Mouse (Mus musculus) kidney, embryonic 14.5 days (tissue): Measurements from ENCODE around the gene Rufy1. TPM values are rescaled to one million over a fixed set of nuclear protein-coding genes. Genes with fewer than 3 reads are reported as not detected.

Source experiments
- ATAC-seq: fragments of 200-750 bp; cut with Nextera tagmentation; 2 replicates; pipeline ENCODE4 v1.8.0; 2017; ENCODE audit warnings: moderate number of reproducible peaks, mild to moderate bottlenecking, moderate TSS enrichment, moderate library complexity; ENCODE audit not compliant: low FRiP score, low TSS enrichment
- H3K27ac ChIP-seq: fragments of 300-500 bp; sonication (generic); 2 replicates; pipeline ENCODE4 v1.5.1; 2014; ENCODE audit warnings: low read depth, mild to moderate bottlenecking, low read length, moderate library complexity, mixed read lengths
- H3K27me3 ChIP-seq: fragments of 300-500 bp; sonication (generic); 2 replicates; pipeline ENCODE4 v1.6.1; 2014; ENCODE audit warnings: mild to moderate bottlenecking, low read length; ENCODE audit not compliant: control insufficient read depth, insufficient read depth
- H3K36me3 ChIP-seq: fragments of 300-500 bp; sonication (generic); 2 replicates; pipeline ENCODE4 v1.6.1; 2014; ENCODE audit warnings: low read length, mixed read lengths; ENCODE audit not compliant: control insufficient read depth, insufficient read depth
- H3K4me1 ChIP-seq: fragments of 300-500 bp; sonication (generic); 2 replicates; pipeline ENCODE4 v1.6.1; 2014; ENCODE audit warnings: low read length, mixed read lengths; ENCODE audit not compliant: control insufficient read depth, insufficient read depth
- H3K4me2 ChIP-seq: fragments of 300-500 bp; sonication (generic); replicated peaks from 2 replicates; pipeline ENCODE4 v1.6.1; 2014; ENCODE audit warnings: low read depth, mild to moderate bottlenecking, low read length
- H3K4me3 ChIP-seq: fragments of 300-500 bp; sonication (generic); 2 replicates; pipeline ENCODE4 v1.5.1; 2014; ENCODE audit warnings: mild to moderate bottlenecking, low read length
- H3K9ac ChIP-seq: fragments of 300-500 bp; sonication (generic); 2 replicates; pipeline ENCODE4 v1.6.1; 2014; ENCODE audit warnings: low read depth, mild to moderate bottlenecking, low read length, moderate library complexity
- H3K9me3 ChIP-seq: fragments of 300-500 bp; sonication (generic); 2 replicates; pipeline ENCODE4 v1.6.1; 2016; ENCODE audit warnings: low read length; ENCODE audit not compliant: control insufficient read depth
- WGBS: fragments of 180-500 bp; shearing (Covaris S2); extraction: QIAGEN DNeasy Blood & Tissue Kit; methylation state at CpG from one replicate; pipeline ENCODE4 v1.1.7; 2014; 5-methylcytosine and 5-hydroxymethylcytosine counted together
- polyA plus RNA-seq: library from polyadenylated mRNA; unstranded; fragments of >200 nt; fragmentation: Nextera tagmentation; extraction: Ambion mirVana; gene quantifications from 2 replicates; pipeline ENCODE4 v1.2.1, GENCODE M21; 2014

Gene Rufy1
- polyA plus RNA-seq, 1 experiment from 2014 or later = 29.3 TPM

DNA sequence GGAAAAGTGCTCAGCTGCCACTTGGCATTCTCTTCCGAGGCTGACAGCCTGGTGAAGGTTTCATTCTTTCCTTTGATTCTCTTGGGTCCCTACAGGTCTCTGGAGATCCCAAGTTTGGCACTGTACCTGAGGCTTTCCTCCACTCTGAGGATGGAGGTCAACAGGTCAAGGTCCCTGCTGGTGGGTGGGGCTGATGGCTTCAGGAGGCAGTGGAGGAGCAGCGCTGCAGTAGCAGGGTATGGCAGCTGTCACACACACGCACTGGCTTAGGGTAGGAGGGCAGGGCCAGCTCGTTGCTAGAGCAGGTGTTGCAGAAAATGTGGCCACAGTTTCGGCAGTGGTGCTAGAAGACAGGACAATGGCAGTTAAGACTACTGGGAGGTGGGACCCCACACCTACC, 41.3 kb downstream of the Rufy1 start:
- H3K27me3 ChIP-seq = no peaks in the 10 kb centered on the region
- no peak overlapping the region for H3K9ac ChIP-seq
- H3K4me2 ChIP-seq = no peak overlapping the region
- H3K4me3 ChIP-seq = no peak overlapping the region
- 68% methylated on average over 5 of the region's 5 CpGs for WGBS
- H3K4me1 ChIP-seq = no peaks in the 10 kb centered on the region
- H3K27ac ChIP-seq = no peak overlapping the region
- H3K36me3 ChIP-seq = peaks cover 67% of the 10 kb centered on the region
- no peak for ATAC-seq
- no peaks in the 10 kb centered on the region for H3K9me3 ChIP-seq

- Histone ChIP-seq H3K9ac (no peak overlapping the region), H3K4me1 (no peaks in the 10 kb centered on the region), H3K4me3 (no peak overlapping the region), H3K36me3 (peaks cover 71% of the 10 kb centered on the region), H3K27me3 (no peaks in the 10 kb centered on the region), H3K4me2 (no peak overlapping the region), H3K27ac (no peak overlapping the region), H3K9me3 (no peaks in the 10 kb centered on the region)
- WGBS = 76% methylated on average over 3 of the region's 3 CpGs
- ATAC-seq = no peak
Measured at GRCm38 (mm10) chr11:50389011-50389410, 41.9 kb downstream of the Rufy1 start.

DNA sequence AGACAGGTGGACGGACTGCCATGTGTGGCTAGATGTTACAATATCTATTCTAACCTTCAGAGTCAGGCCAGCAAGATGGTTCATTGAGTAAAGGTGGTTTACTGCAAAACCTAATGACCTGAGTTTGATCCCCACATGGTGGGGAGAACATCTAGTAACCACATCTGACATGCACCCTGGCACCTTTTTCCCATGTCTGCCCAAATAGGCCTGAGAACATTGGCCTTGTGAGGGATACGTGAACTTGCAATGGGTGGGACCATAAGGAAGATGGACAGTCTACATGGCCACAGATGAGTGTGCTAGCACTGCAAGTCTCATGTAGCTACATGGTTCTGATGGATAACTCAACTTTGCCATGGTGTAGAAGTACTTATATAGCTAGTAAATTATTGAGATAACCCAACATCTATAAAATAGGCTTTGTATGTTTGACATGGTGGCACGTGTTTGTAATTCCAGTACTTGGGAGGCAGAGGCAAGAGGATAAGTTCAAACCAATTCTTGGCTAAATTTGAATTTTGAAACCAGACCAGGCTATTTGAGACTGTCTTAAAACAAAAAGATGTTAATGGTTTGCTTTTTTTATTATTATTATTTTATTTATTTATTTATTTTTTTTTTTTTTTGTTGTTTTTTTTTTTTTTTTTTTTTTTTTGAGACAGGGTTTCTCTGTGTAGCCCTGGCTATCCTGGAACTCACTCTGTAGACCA, 42.6 kb downstream of the Rufy1 start:
- H3K36me3 ChIP-seq = peaks cover 70% of the 10 kb centered on the region
- no peak overlapping the region for H3K27ac ChIP-seq
- no peak overlapping the region for H3K4me3 ChIP-seq
- no peaks in the 10 kb centered on the region for H3K27me3 ChIP-seq
- no peaks in the 10 kb centered on the region for H3K4me1 ChIP-seq
- ATAC-seq = no peak
- no peak overlapping the region for H3K9ac ChIP-seq
- WGBS = 89% methylated on average over 3 of the region's 3 CpGs
- H3K9me3 ChIP-seq = no peaks in the 10 kb centered on the region
- H3K4me2 ChIP-seq = no peak overlapping the region

GRCm38 (mm10) chr11:50387697-50388096, 43.2 kb downstream of the Rufy1 start:
- no peak overlapping the region for H3K4me3 ChIP-seq
- no peak for ATAC-seq

DNA sequence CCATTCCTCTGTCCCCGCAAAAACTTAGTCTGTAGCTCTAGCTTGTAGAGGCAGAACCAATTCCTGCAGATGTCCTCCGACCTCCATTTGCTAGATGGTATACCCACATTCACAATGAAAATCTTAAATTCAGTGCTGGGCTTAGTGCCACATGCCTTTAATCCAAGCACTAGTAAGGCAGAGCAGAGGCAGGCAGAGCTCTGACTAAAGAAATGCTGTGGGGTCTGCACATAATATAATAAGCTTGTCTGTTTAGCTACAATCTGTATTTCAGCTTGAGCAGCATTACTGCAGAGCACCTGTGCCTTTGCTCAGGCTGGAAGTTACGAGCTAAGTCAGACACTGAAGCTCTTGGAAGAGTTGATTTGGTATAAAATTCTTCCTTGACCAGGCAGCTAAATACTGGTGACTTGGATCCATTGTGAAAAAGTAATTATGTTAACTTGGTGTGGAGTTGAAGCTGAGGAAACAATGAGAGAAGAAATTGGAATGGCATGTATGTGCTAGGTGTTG, 43.7 kb downstream of the Rufy1 start:
- Histone ChIP-seq H3K27me3 (no peaks in the 10 kb centered on the region), H3K9ac (no peak overlapping the region), H3K36me3 (peaks cover 76% of the 10 kb centered on the region), H3K9me3 (no peaks in the 10 kb centered on the region), H3K4me3 (no peak overlapping the region), H3K27ac (no peak overlapping the region), H3K4me2 (no peak overlapping the region), H3K4me1 (no peaks in the 10 kb centered on the region)
- WGBS = 80% methylated on average over 3 of the region's 3 CpGs
- no peak for ATAC-seq

More at GRCm38 (mm10) chr11:50387697-50388096, 43.2 kb downstream of the Rufy1 start:
- Histone ChIP-seq H3K4me1 (no peaks in the 10 kb centered on the region), H3K9ac (no peak overlapping the region), H3K9me3 (no peaks in the 10 kb centered on the region), H3K27me3 (no peaks in the 10 kb centered on the region), H3K4me2 (no peak overlapping the region), H3K27ac (no peak overlapping the region), H3K36me3 (peaks cover 73% of the 10 kb centered on the region)
- WGBS = 82% methylated on average over 4 of the region's 4 CpGs

GRCm38 (mm10) chr11:50381311-50381710, 49.6 kb downstream of the Rufy1 start:
- Histone ChIP-seq H3K4me1 (peaks cover 15% of the 10 kb centered on the region), H3K9ac (no peak overlapping the region), H3K27ac (no peak overlapping the region), H3K27me3 (no peaks in the 10 kb centered on the region), H3K4me3 (peak overlapping the region; percentile 22), H3K9me3 (no peaks in the 10 kb centered on the region), H3K36me3 (peaks cover 54% of the 10 kb centered on the region), H3K4me2 (peak overlapping the region; percentile 31)
- ATAC-seq = no peak
- 10% methylated on average over 4 of the region's 4 CpGs for WGBS

- H3K27ac ChIP-seq = no peak overlapping the region
- peaks cover 40% of the 10 kb centered on the region for H3K36me3 ChIP-seq
Measured at GRCm38 (mm10) chr11:50379023-50379752, 51.7 kb downstream of the Rufy1 start.

DNA sequence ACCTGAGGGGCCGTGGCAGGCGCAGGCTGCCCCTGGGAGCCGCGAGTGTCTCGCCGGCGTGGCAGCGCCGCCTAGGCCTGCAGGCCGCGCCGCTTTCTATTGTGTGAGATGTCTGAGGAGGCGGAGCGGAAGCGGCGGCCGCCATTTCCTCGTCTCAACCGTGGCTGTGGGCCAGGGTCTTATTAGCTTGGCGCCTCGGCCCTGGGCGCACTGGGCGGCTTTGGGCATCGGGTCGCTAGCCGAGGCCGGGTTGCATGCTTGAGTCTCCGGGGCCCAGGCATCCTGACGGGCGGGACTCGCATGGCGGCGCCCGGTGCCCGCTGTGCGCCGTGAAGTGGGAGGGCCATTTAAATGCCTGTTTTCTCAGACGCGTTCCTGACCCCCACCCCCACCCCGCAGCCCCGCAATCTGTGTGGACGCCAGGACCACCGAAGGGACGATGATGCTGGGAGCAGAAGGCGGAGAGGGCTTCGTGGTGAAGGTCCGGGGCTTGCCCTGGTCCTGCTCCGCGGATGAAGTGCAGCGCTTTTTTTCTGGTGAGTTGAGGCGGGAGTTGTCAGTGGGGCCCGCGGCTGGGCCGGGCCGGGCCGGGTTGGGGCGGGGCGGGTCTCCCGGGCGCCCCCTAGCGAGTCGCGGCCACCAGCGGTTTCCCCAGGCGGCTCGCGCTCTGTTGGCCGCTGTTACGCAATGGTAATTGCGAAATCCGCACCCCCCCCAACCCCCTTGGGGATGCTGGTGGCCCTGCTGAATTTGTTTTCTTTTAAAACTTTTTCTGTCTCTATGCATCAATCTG, 52.8 kb downstream of the Rufy1 start:
- H3K4me1 ChIP-seq = peaks cover 19% of the 10 kb centered on the region
- H3K36me3 ChIP-seq = peaks cover 34% of the 10 kb centered on the region
- H3K9ac ChIP-seq = peak overlapping the region; percentile 94
- ATAC-seq = peak; percentile 71
- WGBS = under 1% methylated on average over 71 of the region's 71 CpGs
- peak overlapping the region; percentile 99 for H3K27ac ChIP-seq
- no peaks in the 10 kb centered on the region for H3K27me3 ChIP-seq
- no peaks in the 10 kb centered on the region for H3K9me3 ChIP-seq
- peak overlapping the region; percentile 83 for H3K4me2 ChIP-seq
- H3K4me3 ChIP-seq = peak overlapping the region; percentile 61

More at GRCm38 (mm10) chr11:50379023-50379752, 51.7 kb downstream of the Rufy1 start:
- 57% methylated on average over 12 of the region's 12 CpGs for WGBS
- H3K4me1 ChIP-seq = peaks cover 19% of the 10 kb centered on the region
- H3K27me3 ChIP-seq = no peaks in the 10 kb centered on the region
- peak overlapping the region; percentile 94 for H3K9ac ChIP-seq
- peak overlapping the region; percentile 83 for H3K4me2 ChIP-seq
- peak overlapping the region; percentile 61 for H3K4me3 ChIP-seq
- H3K9me3 ChIP-seq = no peaks in the 10 kb centered on the region
- ATAC-seq = no peak
